Comparison of ENCODE assay signal across 8 mouse cellular contexts in genomic region chr4:45015615-45016014, GRCm38 (mm10). TPM values are rescaled to one million over a fixed set of nuclear protein-coding genes. Genes with fewer than 3 reads are reported as not detected.
DNase-seq lines count a peak whose midpoint lies in the region; ATAC-seq and TF ChIP-seq lines count a peak whose summit lies in the region.

No protein-coding gene starts in this region.

- peak; percentile 50 for DNase-seq in forebrain, embryonic 11.5 days (ENCODE audit: low spot score)
- peak; percentile 20 to 22 for DNase-seq in spleen, adult 2 months (ENCODE audit: low read depth in 1 of 2, low spot score in 2 of 2)
- DNase-seq in spleen, adult 12 weeks (ENCODE audit: low spot score), result no peak
- DNase-seq in cerebellum, postnatal 36 days, result peak; percentile 45 to 71
- DNase-seq in kidney, adult 8-10 months, result peak; percentile 50 to 66
- peak; percentile 84 for DNase-seq in lung, embryonic 14.5 days
- peak; percentile 36 to 45 for DNase-seq in spleen, postnatal 36 days (ENCODE audit: low spot score in 2 of 2)

- no peaks in the 10 kb centered on the region for H3K27me3 ChIP-seq in forebrain, embryonic 11.5 days (ENCODE audit: control insufficient read depth, insufficient read depth, low read length)
- no peaks in the 10 kb centered on the region for H3K27me3 ChIP-seq in forebrain, embryonic 15.5 days
- no peaks in the 10 kb centered on the region for H3K27me3 ChIP-seq in spleen, adult 2 months (ENCODE audit: control insufficient read depth, insufficient read depth, low read length)
- H3K27me3 ChIP-seq in lung, embryonic 14.5 days (ENCODE audit: insufficient read depth, low read length), result no peaks in the 10 kb centered on the region

- TF ChIP-seq CTCF in spleen, adult 2 months (IDR thresholded peaks at IDR 0.05; ENCODE audit: extremely low read depth, insufficient read depth, insufficient read length, insufficient replicate concordance), result peak; percentile 20; the same call in 1 of the 2 replicates
- peak; percentile 74 for TF ChIP-seq CTCF in lung, embryonic 14.5 days (IDR thresholded peaks at IDR 0.05; ENCODE audit: low read depth)

- WGBS in forebrain, embryonic 11.5 days, result 12% methylated on average over 3 of the region's 3 CpGs
- WGBS in forebrain, embryonic 15.5 days, result 10% methylated on average over 3 of the region's 3 CpGs
- WGBS in spleen, adult 2 months, result 14% methylated on average over 3 of the region's 3 CpGs
- WGBS in lung, embryonic 14.5 days, result 10% methylated on average over 3 of the region's 3 CpGs

- no peaks in the 10 kb centered on the region for H3K9me3 ChIP-seq in forebrain, embryonic 11.5 days (ENCODE audit: control insufficient read depth, low read length)
- H3K9me3 ChIP-seq in forebrain, embryonic 15.5 days, result no peaks in the 10 kb centered on the region
- H3K9me3 ChIP-seq in lung, embryonic 14.5 days (ENCODE audit: low read depth, low read length), result no peaks in the 10 kb centered on the region

- TF ChIP-seq POLR2A in spleen, adult 2 months (IDR thresholded peaks at IDR 0.05; ENCODE audit: low read depth, low read length), result no peak

- H3K9ac ChIP-seq in forebrain, embryonic 11.5 days (ENCODE audit: low read length), result no peak overlapping the region
- H3K9ac ChIP-seq in forebrain, embryonic 15.5 days (replicated peaks), result no peak overlapping the region
- no peak overlapping the region; the same call in 1 of the 2 replicates for H3K9ac ChIP-seq in lung, embryonic 14.5 days

- H3K36me3 ChIP-seq in forebrain, embryonic 11.5 days (ENCODE audit: control insufficient read depth, insufficient read depth, low read length), result no peaks in the 10 kb centered on the region
- no peaks in the 10 kb centered on the region for H3K36me3 ChIP-seq in forebrain, embryonic 15.5 days
- no peaks in the 10 kb centered on the region for H3K36me3 ChIP-seq in spleen, adult 2 months (ENCODE audit: control insufficient read depth, insufficient read depth, low read length)
- H3K36me3 ChIP-seq in lung, embryonic 14.5 days (ENCODE audit: insufficient read depth), result no peaks in the 10 kb centered on the region

- no peak for ATAC-seq in forebrain, embryonic 11.5 days (replicated peaks; ENCODE audit: low FRiP score)
- no peak for ATAC-seq in forebrain, embryonic 15.5 days (replicated peaks)
- no peak for ATAC-seq in lung, embryonic 14.5 days (ENCODE audit: insufficient read depth)

- H3K4me1 ChIP-seq in forebrain, embryonic 11.5 days (replicated peaks; ENCODE audit: control insufficient read depth, insufficient read depth, low read length), result peaks cover 14% of the 10 kb centered on the region
- peaks cover 34% of the 10 kb centered on the region for H3K4me1 ChIP-seq in forebrain, embryonic 15.5 days
- H3K4me1 ChIP-seq in spleen, adult 2 months (ENCODE audit: control insufficient read depth, insufficient read depth, insufficient read length), result peaks cover 3% of the 10 kb centered on the region; the same call in 1 of the 2 replicates
- no peaks in the 10 kb centered on the region; the same call in 1 of the 2 replicates for H3K4me1 ChIP-seq in lung, embryonic 14.5 days (ENCODE audit: insufficient read depth)

- no peak overlapping the region for H3K27ac ChIP-seq in forebrain, embryonic 11.5 days (ENCODE audit: low read depth, low read length)
- no peak overlapping the region for H3K27ac ChIP-seq in forebrain, embryonic 15.5 days (replicated peaks)
- H3K27ac ChIP-seq in spleen, adult 2 months (ENCODE audit: insufficient read depth, low read length), result no peak overlapping the region
- no peak overlapping the region for H3K27ac ChIP-seq in lung, embryonic 14.5 days (ENCODE audit: low read depth)

- no peak overlapping the region for H3K4me2 ChIP-seq in forebrain, embryonic 11.5 days (ENCODE audit: low read depth, low read length, severe bottlenecking)
- no peak overlapping the region for H3K4me2 ChIP-seq in forebrain, embryonic 15.5 days (replicated peaks)
- H3K4me2 ChIP-seq in lung, embryonic 14.5 days, result no peak overlapping the region

- H3K4me3 ChIP-seq in forebrain, embryonic 11.5 days (ENCODE audit: low read depth, low read length), result no peak overlapping the region
- H3K4me3 ChIP-seq in forebrain, embryonic 15.5 days, result no peak overlapping the region
- no peak overlapping the region for H3K4me3 ChIP-seq in spleen, adult 2 months (ENCODE audit: extremely low read depth, insufficient read depth, insufficient read length)
- no peak overlapping the region for H3K4me3 ChIP-seq in lung, embryonic 14.5 days (ENCODE audit: low read depth, low read length)

RNA-seq across cellular contexts. Expression of gene Polr1e, which starts 2.8 kb away (rescaled TPM):
- polyA plus RNA-seq in forebrain, embryonic 11.5 days (2014; fragmentation: Nextera tagmentation; extraction: Ambion mirVana), result 54.5 and 55.2 TPM in 2 replicates
- 31.0 and 34.8 TPM in 2 replicates for polyA plus RNA-seq in forebrain, embryonic 15.5 days (2015; fragmentation: Nextera tagmentation; extraction: Ambion mirVana)
- polyA plus RNA-seq in spleen, adult 2 months (2012; rRNA removed), result 7.2 and 9.2 TPM in 2 replicates
- 40.1 and 43.3 TPM in 2 replicates for polyA plus RNA-seq in lung, embryonic 14.5 days (2014; fragmentation: Nextera tagmentation; extraction: Ambion mirVana)

RNA-seq across cellular contexts. Expression of gene Zbtb5, which starts 3.4 kb away (rescaled TPM):
- 44.9 and 45.4 TPM in 2 replicates for polyA plus RNA-seq in forebrain, embryonic 11.5 days (2014; fragmentation: Nextera tagmentation; extraction: Ambion mirVana)
- polyA plus RNA-seq in forebrain, embryonic 15.5 days (2015; fragmentation: Nextera tagmentation; extraction: Ambion mirVana), result 46.7 and 46.8 TPM in 2 replicates
- polyA plus RNA-seq in spleen, adult 2 months (2012; rRNA removed), result 12.7 and 16.3 TPM in 2 replicates
- 22.2 and 23.7 TPM in 2 replicates for polyA plus RNA-seq in lung, embryonic 14.5 days (2014; fragmentation: Nextera tagmentation; extraction: Ambion mirVana)

RNA-seq across cellular contexts. Expression of gene Grhpr, which starts 34.4 kb away (rescaled TPM):
- 48.6 and 48.8 TPM in 2 replicates for polyA plus RNA-seq in forebrain, embryonic 11.5 days (2014; fragmentation: Nextera tagmentation; extraction: Ambion mirVana)
- 20.7 and 21.1 TPM in 2 replicates for polyA plus RNA-seq in forebrain, embryonic 15.5 days (2015; fragmentation: Nextera tagmentation; extraction: Ambion mirVana)
- 27.7 and 30.3 TPM in 2 replicates for polyA plus RNA-seq in spleen, adult 2 months (2012; rRNA removed)
- polyA plus RNA-seq in lung, embryonic 14.5 days (2014; fragmentation: Nextera tagmentation; extraction: Ambion mirVana), result 46.2 and 50.1 TPM in 2 replicates
